Mouse (Mus musculus): Measurements from ENCODE around the gene Dhrs3. TPM values are rescaled to one million over a fixed set of nuclear protein-coding genes. Genes with fewer than 3 reads are reported as not detected.

Gene Dhrs3
- polyA plus RNA-seq, 1 experiment: 322 TPM

- WGBS: 24% methylated on average over 4 of the region's 4 CpGs
Observed at GRCm38 (mm10) chr4:144906978-144907703, 14.5 kb downstream of the Dhrs3 start.

GRCm38 (mm10) chr4:144908825-144909224 is 16.2 kb downstream of the Dhrs3 start:
- H3K4me3 ChIP-seq (ENCODE audit: insufficient read depth, low read depth, low read length): no peak overlapping the region
- no peak for TF ChIP-seq POLR2A (IDR thresholded peaks at IDR 0.05; ENCODE audit: low read depth, low read length)
- TF ChIP-seq CTCF (conservative IDR thresholded peaks at IDR 0.05; ENCODE audit: insufficient read depth, insufficient read length, low read depth, low read length): no peak
- no peaks in the 10 kb centered on the region for H3K36me3 ChIP-seq (ENCODE audit: control insufficient read depth, insufficient read depth, low read length)
- H3K27me3 ChIP-seq (replicated peaks; ENCODE audit: control insufficient read depth, insufficient read depth, low read length): no peaks in the 10 kb centered on the region
- peak; percentile 59 for DNase-seq
- peak overlapping the region; percentile 29 for H3K27ac ChIP-seq (ENCODE audit: insufficient read depth, low read depth, low read length)
- peaks cover 74% of the 10 kb centered on the region for H3K4me1 ChIP-seq (ENCODE audit: control insufficient read depth, insufficient read depth, low read length)

More at GRCm38 (mm10) chr4:144906978-144907703, 14.5 kb downstream of the Dhrs3 start:
- DNase-seq: no peak
- Histone ChIP-seq H3K36me3 (ENCODE audit: control insufficient read depth, insufficient read depth, low read length) (no peaks in the 10 kb centered on the region), H3K4me1 (ENCODE audit: control insufficient read depth, insufficient read depth, low read length) (peaks cover 78% of the 10 kb centered on the region), H3K27me3 (replicated peaks; ENCODE audit: control insufficient read depth, insufficient read depth, low read length) (no peaks in the 10 kb centered on the region), H3K27ac (ENCODE audit: insufficient read depth, low read depth, low read length) (peak overlapping the region; percentile 70), H3K4me3 (ENCODE audit: insufficient read depth, low read depth, low read length) (no peak overlapping the region)
- TF ChIP-seq POLR2A (IDR thresholded peaks at IDR 0.05; ENCODE audit: low read depth, low read length) (no peak), CTCF (conservative IDR thresholded peaks at IDR 0.05; ENCODE audit: insufficient read depth, insufficient read length, low read depth, low read length) (no peak)

- Histone ChIP-seq H3K27ac (ENCODE audit: insufficient read depth, low read depth, low read length) (no peak overlapping the region), H3K4me3 (ENCODE audit: insufficient read depth, low read depth, low read length) (no peak overlapping the region), H3K4me1 (ENCODE audit: control insufficient read depth, insufficient read depth, low read length) (peaks cover 64% of the 10 kb centered on the region), H3K36me3 (ENCODE audit: control insufficient read depth, insufficient read depth, low read length) (no peaks in the 10 kb centered on the region), H3K27me3 (replicated peaks; ENCODE audit: control insufficient read depth, insufficient read depth, low read length) (no peaks in the 10 kb centered on the region)
- DNase-seq: no peak
- TF ChIP-seq POLR2A (IDR thresholded peaks at IDR 0.05; ENCODE audit: low read depth, low read length) (no peak), CTCF (conservative IDR thresholded peaks at IDR 0.05; ENCODE audit: insufficient read depth, insufficient read length, low read depth, low read length) (no peak)
- WGBS: 28% methylated on average over 3 of the region's 3 CpGs
Observed at GRCm38 (mm10) chr4:144910281-144910680, 17.7 kb downstream of the Dhrs3 start.

- Histone ChIP-seq H3K27ac (ENCODE audit: insufficient read depth, low read depth, low read length) (no peak overlapping the region), H3K36me3 (ENCODE audit: control insufficient read depth, insufficient read depth, low read length) (no peaks in the 10 kb centered on the region; the same call in 1 of the 2 replicates), H3K4me3 (ENCODE audit: insufficient read depth, low read depth, low read length) (no peak overlapping the region), H3K27me3 (replicated peaks; ENCODE audit: control insufficient read depth, insufficient read depth, low read length) (no peaks in the 10 kb centered on the region), H3K4me1 (ENCODE audit: control insufficient read depth, insufficient read depth, low read length) (peaks cover 34% of the 10 kb centered on the region)
- WGBS: 61% methylated on average over 6 of the region's 6 CpGs
- DNase-seq: peak; percentile 64
- TF ChIP-seq CTCF (conservative IDR thresholded peaks at IDR 0.05; ENCODE audit: insufficient read depth, insufficient read length, low read depth, low read length): no peak
Observed at GRCm38 (mm10) chr4:144913298-144914152, 20.9 kb downstream of the Dhrs3 start.

GRCm38 (mm10) chr4:144916520-144916919 is 23.9 kb downstream of the Dhrs3 start:
- no peaks in the 10 kb centered on the region for H3K27me3 ChIP-seq (replicated peaks; ENCODE audit: control insufficient read depth, insufficient read depth, low read length)
- no peak overlapping the region for H3K27ac ChIP-seq (ENCODE audit: insufficient read depth, low read depth, low read length)
- peaks cover 17% of the 10 kb centered on the region; the same call in 1 of the 2 replicates for H3K4me1 ChIP-seq (ENCODE audit: control insufficient read depth, insufficient read depth, low read length)
- WGBS: 82% methylated on average over 6 of the region's 6 CpGs
- no peak overlapping the region for H3K4me3 ChIP-seq (ENCODE audit: insufficient read depth, low read depth, low read length)
- TF ChIP-seq POLR2A (IDR thresholded peaks at IDR 0.05; ENCODE audit: low read depth, low read length) (no peak), CTCF (conservative IDR thresholded peaks at IDR 0.05; ENCODE audit: insufficient read depth, insufficient read length, low read depth, low read length) (no peak)
- H3K36me3 ChIP-seq (ENCODE audit: control insufficient read depth, insufficient read depth, low read length): peaks cover 8% of the 10 kb centered on the region
- DNase-seq: no peak

GRCm38 (mm10) chr4:144917101-144917500 is 24.5 kb downstream of the Dhrs3 start:
- no peaks in the 10 kb centered on the region for H3K27me3 ChIP-seq (replicated peaks; ENCODE audit: control insufficient read depth, insufficient read depth, low read length)
- H3K4me1 ChIP-seq (ENCODE audit: control insufficient read depth, insufficient read depth, low read length): peaks cover 12% of the 10 kb centered on the region; the same call in 1 of the 2 replicates
- 70% methylated on average over 4 of the region's 4 CpGs for WGBS
- TF ChIP-seq CTCF (conservative IDR thresholded peaks at IDR 0.05; ENCODE audit: insufficient read depth, insufficient read length, low read depth, low read length) (peak; percentile 28), POLR2A (IDR thresholded peaks at IDR 0.05; ENCODE audit: low read depth, low read length) (no peak)
- no peak overlapping the region for H3K4me3 ChIP-seq (ENCODE audit: insufficient read depth, low read depth, low read length)
- no peak overlapping the region for H3K27ac ChIP-seq (ENCODE audit: insufficient read depth, low read depth, low read length)
- DNase-seq: no peak
- H3K36me3 ChIP-seq (ENCODE audit: control insufficient read depth, insufficient read depth, low read length): peaks cover 8% of the 10 kb centered on the region

GRCm38 (mm10) chr4:144918501-144918900 is 25.9 kb downstream of the Dhrs3 start:
- TF ChIP-seq POLR2A (IDR thresholded peaks at IDR 0.05; ENCODE audit: low read depth, low read length) (no peak), CTCF (conservative IDR thresholded peaks at IDR 0.05; ENCODE audit: insufficient read depth, insufficient read length, low read depth, low read length) (no peak)
- WGBS: 88% methylated on average over 10 of the region's 10 CpGs
- Histone ChIP-seq H3K4me3 (ENCODE audit: insufficient read depth, low read depth, low read length) (no peak overlapping the region), H3K4me1 (ENCODE audit: control insufficient read depth, insufficient read depth, low read length) (peaks cover 5% of the 10 kb centered on the region; the same call in 1 of the 2 replicates), H3K27me3 (replicated peaks; ENCODE audit: control insufficient read depth, insufficient read depth, low read length) (no peaks in the 10 kb centered on the region), H3K27ac (ENCODE audit: insufficient read depth, low read depth, low read length) (no peak overlapping the region), H3K36me3 (ENCODE audit: control insufficient read depth, insufficient read depth, low read length) (peaks cover 10% of the 10 kb centered on the region)
- no peak for DNase-seq
